Mouse (Mus musculus) limb, embryonic 11.5 days (tissue): ENCODE results near the gene Gpc2. TPM values are rescaled to one million over a fixed set of nuclear protein-coding genes. Genes with fewer than 3 reads are reported as not detected.

ENCODE experiments used
- ATAC-seq: fragments of 200-750 bp; cut with Nextera tagmentation; 2 replicates; pipeline ENCODE4 v1.8.0; 2017; ENCODE audit warnings: low read depth; ENCODE audit not compliant: insufficient number of reproducible peaks, low FRiP score, low TSS enrichment
- DNase-seq: peaks from one replicate; pipeline ENCODE4 v3.0.0-alpha.2; 2015; ENCODE audit warnings: low spot score
- H3K27ac ChIP-seq: fragments of 300-500 bp; sonication (generic); replicated peaks from 2 replicates; pipeline ENCODE4 v1.5.1; 2014; ENCODE audit warnings: low read depth, mild to moderate bottlenecking, low read length
- H3K27me3 ChIP-seq: fragments of 300-500 bp; sonication (generic); 2 replicates; pipeline ENCODE4 v1.6.1; 2014; ENCODE audit warnings: mild to moderate bottlenecking, low read length, mixed read lengths; ENCODE audit not compliant: control insufficient read depth, insufficient read depth
- H3K36me3 ChIP-seq: fragments of 300-500 bp; sonication (generic); 2 replicates; pipeline ENCODE4 v1.6.1; 2014; ENCODE audit warnings: mild to moderate bottlenecking, low read length, moderate library complexity, mixed read lengths; ENCODE audit not compliant: control insufficient read depth, insufficient read depth
- H3K4me1 ChIP-seq: fragments of 300-500 bp; sonication (generic); 2 replicates; pipeline ENCODE4 v1.6.1; 2014; ENCODE audit warnings: low read length, mixed read lengths; ENCODE audit not compliant: control insufficient read depth, insufficient read depth
- H3K4me2 ChIP-seq: fragments of 300-500 bp; sonication (generic); 2 replicates; pipeline ENCODE4 v1.6.1; 2014; ENCODE audit warnings: low read depth, mild to moderate bottlenecking, moderate library complexity; ENCODE audit not compliant: severe bottlenecking
- H3K4me3 ChIP-seq: fragments of 300-500 bp; sonication (generic); 2 replicates; pipeline ENCODE4 v1.5.1; 2014; ENCODE audit warnings: low read depth, low read length
- H3K9ac ChIP-seq: fragments of 300-500 bp; sonication (generic); 2 replicates; pipeline ENCODE4 v1.6.1; 2014; ENCODE audit warnings: mild to moderate bottlenecking, low read length
- H3K9me3 ChIP-seq: fragments of 300-500 bp; sonication (generic); 2 replicates; pipeline ENCODE4 v1.6.1; 2016; ENCODE audit warnings: low read length; ENCODE audit not compliant: control insufficient read depth
- WGBS: fragments of 180-500 bp; shearing (Covaris S2); extraction: QIAGEN DNeasy Blood & Tissue Kit; methylation state at CpG from one replicate; pipeline ENCODE4 v1.1.7; 2014; 5-methylcytosine and 5-hydroxymethylcytosine counted together
- polyA plus RNA-seq: library from polyadenylated mRNA; unstranded; fragments of >200 nt; fragmentation: Nextera tagmentation; extraction: Ambion mirVana; gene quantifications from 2 replicates; pipeline ENCODE4 v1.2.1, GENCODE M21; 2014

Gpc2 gene
- polyA plus RNA-seq, 1 experiment from 2014 or later, result 15.8 TPM

GRCm38 (mm10) chr5:138267114-138267513 is 12.7 kb downstream of the Gpc2 start:
- no peak overlapping the region for H3K27ac ChIP-seq
- no peak overlapping the region for H3K4me2 ChIP-seq
- 88% methylated on average over 3 of the region's 3 CpGs for WGBS
- no peak overlapping the region for H3K4me3 ChIP-seq
- ATAC-seq (no peak), DNase-seq (no peak)
- H3K9me3 ChIP-seq, result no peaks in the 10 kb centered on the region
- H3K9ac ChIP-seq, result no peak overlapping the region
- no peaks in the 10 kb centered on the region for H3K27me3 ChIP-seq
- H3K36me3 ChIP-seq, result no peaks in the 10 kb centered on the region
- peaks cover 13% of the 10 kb centered on the region; the same call in 1 of the 2 replicates for H3K4me1 ChIP-seq

DNA sequence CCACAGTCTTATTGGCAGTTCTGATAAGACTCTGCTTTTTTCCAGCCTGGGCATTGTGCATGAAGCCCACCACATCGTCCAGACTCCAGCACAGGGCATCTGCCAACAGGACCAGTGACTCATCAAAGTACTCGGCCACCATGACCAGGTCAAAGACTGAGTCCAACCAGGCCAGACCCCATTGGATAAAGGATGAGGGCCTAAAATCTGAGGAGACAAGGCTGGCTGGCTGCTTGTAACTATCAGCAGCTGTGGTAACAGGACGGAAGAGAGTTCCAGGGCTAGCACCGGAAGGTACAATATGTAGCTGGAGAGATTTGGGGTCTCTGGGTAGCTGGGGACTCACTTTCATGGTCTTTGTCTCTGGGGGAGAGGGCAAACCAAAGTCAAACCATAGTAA is 14.1 kb downstream of the Gpc2 start:
- H3K4me2 ChIP-seq, result no peak overlapping the region
- H3K4me3 ChIP-seq, result no peak overlapping the region
- no peak overlapping the region for H3K9ac ChIP-seq
- H3K4me1 ChIP-seq, result peaks cover 13% of the 10 kb centered on the region; the same call in 1 of the 2 replicates
- H3K27me3 ChIP-seq, result no peaks in the 10 kb centered on the region
- 92% methylated on average over 4 of the region's 4 CpGs for WGBS
- no peaks in the 10 kb centered on the region for H3K9me3 ChIP-seq
- H3K27ac ChIP-seq, result no peak overlapping the region
- H3K36me3 ChIP-seq, result peaks cover 4% of the 10 kb centered on the region
- ATAC-seq (no peak), DNase-seq (no peak)

DNA sequence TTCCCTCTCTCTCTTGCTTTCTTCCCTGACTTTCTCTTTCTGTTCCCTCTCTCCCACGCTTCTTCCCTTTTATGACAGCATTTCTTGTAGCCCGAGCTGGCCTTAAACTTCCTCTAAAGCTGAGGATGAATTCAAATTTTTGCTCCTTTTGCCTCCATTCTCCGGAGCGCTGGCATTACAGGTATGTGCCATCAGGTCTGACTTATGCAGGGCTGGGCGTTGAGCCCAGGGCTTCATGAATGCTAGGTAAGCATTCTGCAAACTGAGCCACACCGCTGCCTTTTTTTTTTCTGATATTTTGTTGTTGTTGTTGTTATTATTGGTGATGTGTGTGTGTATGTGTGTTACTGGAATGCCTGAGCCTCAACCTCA is 15.6 kb downstream of the Gpc2 start:
- Histone ChIP-seq H3K4me3 (peak overlapping the region; percentile 87), H3K4me1 (peaks cover 13% of the 10 kb centered on the region; the same call in 1 of the 2 replicates), H3K27ac (no peak overlapping the region), H3K4me2 (peak overlapping the region; percentile 94), H3K9ac (peak overlapping the region; percentile 85), H3K36me3 (peaks cover 17% of the 10 kb centered on the region), H3K27me3 (no peaks in the 10 kb centered on the region), H3K9me3 (no peaks in the 10 kb centered on the region)
- ATAC-seq, result no peak
- WGBS, result 17% methylated on average over 6 of the region's 6 CpGs
- no peak for DNase-seq

- Histone ChIP-seq H3K27me3 (no peaks in the 10 kb centered on the region), H3K9ac (peak within 1 kb of the TSS; percentile 85), H3K4me1 (peaks cover 13% of the 10 kb centered on the region; the same call in 1 of the 2 replicates), H3K27ac (no peak within 1 kb of the TSS), H3K36me3 (peaks cover 20% of the 10 kb centered on the region), H3K4me2 (peak within 1 kb of the TSS; percentile 94), H3K9me3 (no peaks in the 10 kb centered on the region), H3K4me3 (peak within 1 kb of the TSS; percentile 87)
- WGBS, result under 1% methylated on average over 71 of the region's 71 CpGs
- ATAC-seq, result peak; percentile 83
- DNase-seq, result peak; percentile 91
Observed at GRCm38 (mm10) chr5:138263260-138264206, 16.3 kb downstream of the Gpc2 start, which contains the start of gene BC037034. Gene BC037034, minus strand, starts transcription at chr5:138264033.

- no peaks in the 10 kb centered on the region for H3K27me3 ChIP-seq
- no peak for DNase-seq
- WGBS, result 71% methylated on average over 18 of the region's 18 CpGs
Observed at GRCm38 (mm10) chr5:138262582-138263240, 17.1 kb downstream of the Gpc2 start.

DNA sequence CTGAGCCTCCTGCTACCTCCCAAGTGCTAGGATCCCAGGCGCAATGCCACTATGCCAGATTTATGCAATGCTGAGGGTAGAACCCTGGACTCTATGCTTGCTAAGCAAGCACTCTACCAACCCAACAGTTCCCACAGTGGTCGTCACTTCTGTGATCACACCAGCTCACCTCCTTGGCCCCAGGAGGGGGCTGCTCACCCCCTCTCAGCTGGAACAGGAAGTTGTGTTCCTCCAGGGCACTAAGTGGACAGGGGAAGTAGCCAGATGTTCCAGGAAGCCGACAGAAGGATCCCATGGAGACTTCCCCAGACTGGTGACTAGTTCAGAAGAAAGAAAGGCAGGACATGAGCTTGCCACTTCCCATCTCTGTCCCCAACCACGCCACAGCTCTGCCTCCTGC is 17.8 kb downstream of the Gpc2 start:
- 80% methylated on average over 4 of the region's 4 CpGs for WGBS
- ATAC-seq, result no peak
- Histone ChIP-seq H3K4me2 (no peak overlapping the region), H3K9me3 (no peaks in the 10 kb centered on the region), H3K27me3 (no peaks in the 10 kb centered on the region), H3K9ac (no peak overlapping the region), H3K27ac (no peak overlapping the region), H3K36me3 (peaks cover 20% of the 10 kb centered on the region), H3K4me1 (peaks cover 13% of the 10 kb centered on the region; the same call in 1 of the 2 replicates), H3K4me3 (no peak overlapping the region)
- no peak for DNase-seq

More at GRCm38 (mm10) chr5:138262582-138263240, 17.1 kb downstream of the Gpc2 start:
- peaks cover 20% of the 10 kb centered on the region for H3K36me3 ChIP-seq
- no peak overlapping the region for H3K27ac ChIP-seq
- peak overlapping the region; percentile 87 for H3K4me3 ChIP-seq
- peak overlapping the region; percentile 94 for H3K4me2 ChIP-seq
- peaks cover 13% of the 10 kb centered on the region; the same call in 1 of the 2 replicates for H3K4me1 ChIP-seq
- no peak for ATAC-seq
- H3K9me3 ChIP-seq, result no peaks in the 10 kb centered on the region
- H3K9ac ChIP-seq, result peak overlapping the region; percentile 85

DNA sequence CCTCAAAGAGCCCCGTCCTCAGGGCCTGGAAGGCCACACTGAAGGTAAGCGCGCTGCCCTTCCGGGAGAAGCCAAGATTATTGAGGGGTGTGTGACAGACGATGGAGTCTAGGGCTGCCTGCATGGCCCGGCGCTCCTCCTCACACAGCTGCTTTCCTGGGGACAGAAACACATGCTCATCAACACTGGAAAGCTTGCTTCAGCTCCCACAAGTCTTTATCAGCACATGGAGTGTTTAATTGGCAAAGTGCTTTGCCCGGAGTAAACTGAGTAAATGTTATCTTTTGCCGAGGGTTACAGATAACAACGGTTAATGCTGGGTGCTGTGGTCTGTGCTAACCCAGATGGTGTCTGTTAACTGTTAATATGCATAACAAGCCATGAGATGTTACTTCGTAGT is 19.0 kb downstream of the Gpc2 start:
- Histone ChIP-seq H3K4me2 (no peak overlapping the region), H3K4me1 (peaks cover 13% of the 10 kb centered on the region; the same call in 1 of the 2 replicates), H3K4me3 (no peak overlapping the region), H3K27me3 (no peaks in the 10 kb centered on the region), H3K9me3 (no peaks in the 10 kb centered on the region), H3K9ac (no peak overlapping the region), H3K27ac (no peak overlapping the region), H3K36me3 (peaks cover 20% of the 10 kb centered on the region)
- DNase-seq (no peak), ATAC-seq (no peak)
- 90% methylated on average over 11 of the region's 11 CpGs for WGBS

DNA sequence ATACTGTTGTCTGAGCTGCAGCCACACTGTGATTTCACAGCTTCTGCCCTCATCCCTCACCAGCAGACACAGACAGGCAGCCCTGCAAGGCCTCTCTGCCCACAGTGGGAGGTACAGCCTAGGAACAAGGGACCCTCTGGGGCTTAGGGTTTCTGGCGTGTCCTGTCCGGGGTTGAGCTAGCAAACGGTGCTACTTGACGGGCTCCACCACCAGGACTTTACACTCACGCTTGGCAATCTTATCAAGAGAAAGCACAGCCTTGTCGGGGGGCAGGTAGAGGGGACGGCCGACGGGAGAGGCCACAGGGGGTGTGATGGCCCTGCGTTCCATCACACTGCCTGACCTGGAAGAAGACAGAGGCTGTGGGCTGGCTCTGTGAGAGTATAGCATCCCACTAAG is 19.8 kb downstream of the Gpc2 start:
- no peak for DNase-seq
- H3K9ac ChIP-seq, result no peak overlapping the region

More for the DNA sequence above, 19.8 kb downstream of the Gpc2 start:
- H3K4me1 ChIP-seq, result peaks cover 13% of the 10 kb centered on the region; the same call in 1 of the 2 replicates
- H3K27me3 ChIP-seq, result no peaks in the 10 kb centered on the region
- ATAC-seq, result no peak
- no peaks in the 10 kb centered on the region for H3K9me3 ChIP-seq
- H3K4me3 ChIP-seq, result no peak overlapping the region
- H3K36me3 ChIP-seq, result peaks cover 20% of the 10 kb centered on the region
- WGBS, result 88% methylated on average over 10 of the region's 10 CpGs
- no peak overlapping the region for H3K4me2 ChIP-seq
- H3K27ac ChIP-seq, result no peak overlapping the region
